Comparison of ENCODE assay signal across 32 mouse cellular contexts in genomic region chr7:56201483-56202218, GRCm38 (mm10). TPM values are rescaled to one million over a fixed set of nuclear protein-coding genes. Genes with fewer than 3 reads are reported as not detected.
DNase-seq lines count a peak whose midpoint lies in the region; ATAC-seq lines count a peak whose summit lies in the region.
"Had no signal": no experiment of that assay in that cellular context is flagged by ENCODE, and none has a peak within 500 bp of the region (broad histone marks: within the 10 kb centered on the region; RNA-seq: fewer than 3 reads in every experiment).

No protein-coding gene starts in this region.

- no peak overlapping the region for H3K4me2 ChIP-seq in forebrain, embryonic 13.5 days
- H3K4me2 ChIP-seq in forebrain, embryonic 11.5 days (ENCODE audit: low read depth, low read length, severe bottlenecking), result no peak overlapping the region
- no peak overlapping the region for H3K4me2 ChIP-seq in liver, embryonic 12.5 days
- H3K4me2 ChIP-seq in midbrain, embryonic 13.5 days (replicated peaks), result no peak overlapping the region
- H3K4me2 ChIP-seq in midbrain, embryonic 11.5 days, result no peak overlapping the region
- H3K4me2 ChIP-seq: embryonic facial prominence, embryonic 13.5 days; heart, embryonic 13.5 days; hindbrain, embryonic 14.5 days had no signal

- no peak overlapping the region for H3K9ac ChIP-seq in forebrain, embryonic 13.5 days
- H3K9ac ChIP-seq in forebrain, embryonic 11.5 days (ENCODE audit: low read length), result no peak overlapping the region
- H3K9ac ChIP-seq in liver, embryonic 12.5 days, result no peak overlapping the region
- H3K9ac ChIP-seq in midbrain, embryonic 13.5 days (replicated peaks), result no peak overlapping the region
- H3K9ac ChIP-seq in midbrain, embryonic 11.5 days (ENCODE audit: low read length), result no peak overlapping the region
- H3K9ac ChIP-seq: embryonic facial prominence, embryonic 13.5 days; forebrain, postnatal 0 days; heart, embryonic 13.5 days; hindbrain, embryonic 14.5 days had no signal

- no peak overlapping the region for H3K27ac ChIP-seq in forebrain, embryonic 13.5 days
- no peak overlapping the region for H3K27ac ChIP-seq in forebrain, embryonic 11.5 days (ENCODE audit: low read depth, low read length)
- H3K27ac ChIP-seq in liver, embryonic 12.5 days, result no peak overlapping the region
- H3K27ac ChIP-seq in midbrain, embryonic 13.5 days, result no peak overlapping the region
- no peak overlapping the region for H3K27ac ChIP-seq in midbrain, embryonic 11.5 days (ENCODE audit: low read depth, low read length)
- H3K27ac ChIP-seq: embryonic facial prominence, embryonic 10.5 days; embryonic facial prominence, embryonic 13.5 days; gastrocnemius, adult 2 months; heart, embryonic 10.5 days; heart, embryonic 13.5 days; hindbrain, embryonic 14.5 days; hindbrain, postnatal 0 days had no signal

- no peaks in the 10 kb centered on the region for H3K27me3 ChIP-seq in forebrain, embryonic 13.5 days
- H3K27me3 ChIP-seq in forebrain, embryonic 11.5 days (ENCODE audit: control insufficient read depth, insufficient read depth, low read length), result no peaks in the 10 kb centered on the region
- H3K27me3 ChIP-seq in liver, embryonic 12.5 days (replicated peaks), result no peaks in the 10 kb centered on the region
- H3K27me3 ChIP-seq in midbrain, embryonic 13.5 days, result no peaks in the 10 kb centered on the region
- no peaks in the 10 kb centered on the region for H3K27me3 ChIP-seq in midbrain, embryonic 11.5 days (ENCODE audit: control insufficient read depth, insufficient read depth, low read length)
- H3K27me3 ChIP-seq: embryonic facial prominence, embryonic 13.5 days; heart, embryonic 13.5 days; Patski had no signal

- H3K4me3 ChIP-seq in forebrain, embryonic 13.5 days, result no peak overlapping the region
- no peak overlapping the region for H3K4me3 ChIP-seq in forebrain, embryonic 11.5 days (ENCODE audit: low read depth, low read length)
- H3K4me3 ChIP-seq in liver, embryonic 12.5 days, result no peak overlapping the region
- no peak overlapping the region for H3K4me3 ChIP-seq in midbrain, embryonic 13.5 days (replicated peaks)
- H3K4me3 ChIP-seq in midbrain, embryonic 11.5 days (ENCODE audit: low read depth, low read length), result no peak overlapping the region
- H3K4me3 ChIP-seq: embryonic facial prominence, embryonic 10.5 days; embryonic facial prominence, embryonic 13.5 days; erythroblast, embryonic 14.5 days; gastrocnemius, adult 2 months; heart, embryonic 10.5 days; heart, embryonic 13.5 days had no signal

- H3K4me1 ChIP-seq in forebrain, embryonic 13.5 days, result no peaks in the 10 kb centered on the region
- H3K4me1 ChIP-seq in forebrain, embryonic 11.5 days (replicated peaks; ENCODE audit: control insufficient read depth, insufficient read depth, low read length), result no peaks in the 10 kb centered on the region
- no peaks in the 10 kb centered on the region for H3K4me1 ChIP-seq in liver, embryonic 12.5 days
- no peaks in the 10 kb centered on the region for H3K4me1 ChIP-seq in midbrain, embryonic 13.5 days (replicated peaks)
- H3K4me1 ChIP-seq in midbrain, embryonic 11.5 days (ENCODE audit: control insufficient read depth, insufficient read depth, low read length), result peaks cover 4% of the 10 kb centered on the region; the same call in 1 of the 2 replicates
- H3K4me1 ChIP-seq: embryonic facial prominence, embryonic 10.5 days; heart, embryonic 10.5 days; heart, embryonic 13.5 days had no signal

- 94% methylated on average over 10 of the region's 10 CpGs for WGBS in forebrain, embryonic 13.5 days
- WGBS in forebrain, embryonic 11.5 days, result 91% methylated on average over 10 of the region's 10 CpGs
- WGBS in liver, embryonic 12.5 days (ENCODE audit: insufficient replicate concordance), result 82% methylated on average over 10 of the region's 10 CpGs
- 92% methylated on average over 10 of the region's 10 CpGs for whole genome bisulfite sequencing in midbrain, embryonic 13.5 days
- 94% methylated on average over 10 of the region's 10 CpGs for WGBS in midbrain, embryonic 11.5 days

- H3K9me3 ChIP-seq in forebrain, embryonic 13.5 days (replicated peaks), result no peaks in the 10 kb centered on the region
- H3K9me3 ChIP-seq in forebrain, embryonic 11.5 days (ENCODE audit: control insufficient read depth, low read length), result no peaks in the 10 kb centered on the region
- no peaks in the 10 kb centered on the region for H3K9me3 ChIP-seq in liver, embryonic 12.5 days (replicated peaks)
- H3K9me3 ChIP-seq in midbrain, embryonic 13.5 days, result no peaks in the 10 kb centered on the region
- no peaks in the 10 kb centered on the region for H3K9me3 ChIP-seq in midbrain, embryonic 11.5 days (ENCODE audit: control insufficient read depth, low read length)
- H3K9me3 ChIP-seq: embryonic facial prominence, embryonic 10.5 days; embryonic facial prominence, embryonic 13.5 days; G1E; heart, embryonic 10.5 days; heart, embryonic 13.5 days had no signal

- peaks cover 87% of the 10 kb centered on the region for H3K36me3 ChIP-seq in forebrain, embryonic 13.5 days (ENCODE audit: poor library complexity, severe bottlenecking)
- peaks cover 3% of the 10 kb centered on the region; the same call in 1 of the 2 replicates for H3K36me3 ChIP-seq in forebrain, embryonic 11.5 days (ENCODE audit: control insufficient read depth, insufficient read depth, low read length)
- H3K36me3 ChIP-seq in liver, embryonic 12.5 days, result peaks cover 92% of the 10 kb centered on the region
- peaks cover 84% of the 10 kb centered on the region for H3K36me3 ChIP-seq in midbrain, embryonic 13.5 days
- peaks cover 16% of the 10 kb centered on the region for H3K36me3 ChIP-seq in midbrain, embryonic 11.5 days (ENCODE audit: control insufficient read depth, insufficient read depth, low read length)

- ATAC-seq in forebrain, embryonic 13.5 days, result 0 out of 2 replicates have a peak, but pooled peaks have one; percentile 13
- ATAC-seq in forebrain, embryonic 11.5 days (replicated peaks; ENCODE audit: low FRiP score), result no peak
- ATAC-seq in liver, embryonic 12.5 days, result peak; percentile 51; the same call in 1 of the 2 replicates
- ATAC-seq in midbrain, embryonic 13.5 days, result 0 out of 2 replicates have a peak, but pooled peaks have one; percentile 6
- no peak for ATAC-seq in midbrain, embryonic 11.5 days (ENCODE audit: low FRiP score)
- no peak for ATAC-seq in activated CD4-positive, CD25-positive, alpha-beta regulatory T cell, adult 4 months
- ATAC-seq: forebrain, embryonic 14.5 days; forebrain, postnatal 0 days; hindbrain, postnatal 0 days; inflammation-experienced regulatory T-cells, adult 6 months; Patski had no signal

- no peak for DNase-seq in forebrain, embryonic 11.5 days (ENCODE audit: low spot score)
- DNase-seq in liver, result no peak
- no peak for DNase-seq in midbrain, embryonic 11.5 days (ENCODE audit: low spot score, missing footprints)
- DNase-seq in c-Kit-positive CD71-positive TER-119-positive erythroid progenitor cells, embryonic 14.5 days (ENCODE audit: low spot score), result peak; percentile 4
- DNase-seq: adrenal gland, adult 2 months; adrenal gland, postnatal 14 days; cerebellum, adult 2 months; cerebellum, postnatal 10 days; cerebellum, postnatal 36 days; embryo, embryonic 11 days; forebrain, postnatal 0 days; gastrocnemius, adult 2 months; gastrocnemius, postnatal 14 days; heart, adult 18-20 months; heart, postnatal 14 days; heart, postnatal 4 days had no signal

RNA-seq across cellular contexts. Expression of gene Oca2, which starts 37.9 kb away (rescaled TPM):
- 0.66 and 0.87 TPM in 2 replicates for polyA plus RNA-seq in forebrain, embryonic 13.5 days (2015; fragmentation: Nextera tagmentation; extraction: Ambion mirVana)
- polyA plus RNA-seq in forebrain, embryonic 11.5 days (2014; fragmentation: Nextera tagmentation; extraction: Ambion mirVana), result 0.11 and 0.19 TPM in 2 replicates
- not detected in 2 replicates for polyA plus RNA-seq in liver, embryonic 12.5 days (2016; fragmentation: Nextera tagmentation; extraction: Ambion mirVana)
- 0.09 and 0.15 TPM in 2 replicates for polyA plus RNA-seq in midbrain, embryonic 13.5 days (2015; fragmentation: Nextera tagmentation; extraction: Ambion mirVana)
- 0.23 TPM in 1 of 2 replicates, not detected in the other for polyA plus RNA-seq in midbrain, embryonic 11.5 days (2014; fragmentation: Nextera tagmentation; extraction: Ambion mirVana)
- not detected for polyA plus RNA-seq in activated CD4-positive, CD25-positive, alpha-beta regulatory T cell, adult 4 months (2017; shearing (Covaris generic))
- polyA plus RNA-seq: embryonic facial prominence, embryonic 13.5 days; erythroblast, embryonic 14.5 days; G1E; heart, embryonic 10.5 days; heart, embryonic 13.5 days; heart, embryonic 16.5 days; inflammation-experienced regulatory T-cells, adult 6 months; Patski had no signal

Comparison
In these comparisons a context has a peak if more than half of its experiments do, and no peak if none do; other contexts are left out.
1. ATAC-seq: peak in forebrain, embryonic 13.5 days (single experiment), liver, embryonic 12.5 days (single experiment) and midbrain, embryonic 13.5 days (single experiment); none in forebrain, embryonic 11.5 days (single experiment), midbrain, embryonic 11.5 days (single experiment) and activated CD4-positive, CD25-positive, alpha-beta regulatory T cell, adult 4 months (single experiment).